Mouse (Mus musculus) gastrocnemius, postnatal 25 days (tissue): Measurements from ENCODE around the gene Gm13090. TPM values are rescaled to one million over a fixed set of nuclear protein-coding genes. Genes with fewer than 3 reads are reported as not detected.

ENCODE experiments used
- DNase-seq: peaks from one replicate; pipeline ENCODE4 v3.0.0; 2022
- long read RNA-seq, 2 experiments: library from polyadenylated mRNA; stranded (forward); transcript quantifications; one replicate each; pipeline ENCODE4 v2.0.0; 2021
- total RNA-seq, 2 experiments: library from RNA; stranded (reverse); gene quantifications; 1 replicate in 1 of 2; 2 replicates in 1 of 2; pipeline ENCODE4 v1.2.3; 2021

Gm13090 gene
- not detected for total RNA-seq
- long read RNA-seq, experiment 1, result 0 reads
- long read RNA-seq, experiment 2, result 0 reads

DNA sequence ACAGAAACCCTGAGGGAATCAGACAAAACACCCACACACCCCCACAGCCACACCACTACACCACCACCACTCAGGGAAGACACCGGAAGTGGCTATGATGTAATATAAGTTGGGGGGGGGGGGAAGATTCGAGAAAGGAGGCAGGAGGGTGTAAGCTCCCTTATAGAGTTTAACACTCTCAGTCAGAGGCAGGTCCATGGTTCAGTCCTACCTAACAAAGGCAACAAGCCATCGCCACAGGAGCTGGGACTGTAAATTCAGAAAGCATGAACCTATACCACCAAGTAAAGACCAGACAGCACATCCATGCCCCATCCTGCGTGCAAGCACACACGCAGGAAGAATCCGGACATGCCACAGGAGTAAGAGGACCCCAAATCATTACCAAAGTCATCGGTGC lies at the start of gene Gm13090:
Gene Gm13090, plus strand, starts transcription at position 301 of the 400 bp plus-strand sequence.
- DNase-seq, result no peak

GRCm38 (mm10) chr4:151041506-151041905 lies 47.9 kb upstream of the Gm13090 start:
- no peak for DNase-seq

GRCm38 (mm10) chr4:151043281-151043680 lies 46.1 kb upstream of the Gm13090 start:
- peak; percentile 29 for DNase-seq

GRCm38 (mm10) chr4:151044037-151044943 lies 45.1 kb upstream of the Gm13090 start, which contains the start of gene Per3:
Gene Per3 (minus strand): TSS chr4:151044665.
- DNase-seq, result peak; percentile 99

GRCm38 (mm10) chr4:151044944-151045570 lies 44.3 kb upstream of the Gm13090 start:
- no peak for DNase-seq

GRCm38 (mm10) chr4:151046524-151046923 lies 42.8 kb upstream of the Gm13090 start:
- no peak for DNase-seq

- DNase-seq, result no peak
Measured at GRCm38 (mm10) chr4:151051162-151051561, 38.2 kb upstream of the Gm13090 start.

DNA sequence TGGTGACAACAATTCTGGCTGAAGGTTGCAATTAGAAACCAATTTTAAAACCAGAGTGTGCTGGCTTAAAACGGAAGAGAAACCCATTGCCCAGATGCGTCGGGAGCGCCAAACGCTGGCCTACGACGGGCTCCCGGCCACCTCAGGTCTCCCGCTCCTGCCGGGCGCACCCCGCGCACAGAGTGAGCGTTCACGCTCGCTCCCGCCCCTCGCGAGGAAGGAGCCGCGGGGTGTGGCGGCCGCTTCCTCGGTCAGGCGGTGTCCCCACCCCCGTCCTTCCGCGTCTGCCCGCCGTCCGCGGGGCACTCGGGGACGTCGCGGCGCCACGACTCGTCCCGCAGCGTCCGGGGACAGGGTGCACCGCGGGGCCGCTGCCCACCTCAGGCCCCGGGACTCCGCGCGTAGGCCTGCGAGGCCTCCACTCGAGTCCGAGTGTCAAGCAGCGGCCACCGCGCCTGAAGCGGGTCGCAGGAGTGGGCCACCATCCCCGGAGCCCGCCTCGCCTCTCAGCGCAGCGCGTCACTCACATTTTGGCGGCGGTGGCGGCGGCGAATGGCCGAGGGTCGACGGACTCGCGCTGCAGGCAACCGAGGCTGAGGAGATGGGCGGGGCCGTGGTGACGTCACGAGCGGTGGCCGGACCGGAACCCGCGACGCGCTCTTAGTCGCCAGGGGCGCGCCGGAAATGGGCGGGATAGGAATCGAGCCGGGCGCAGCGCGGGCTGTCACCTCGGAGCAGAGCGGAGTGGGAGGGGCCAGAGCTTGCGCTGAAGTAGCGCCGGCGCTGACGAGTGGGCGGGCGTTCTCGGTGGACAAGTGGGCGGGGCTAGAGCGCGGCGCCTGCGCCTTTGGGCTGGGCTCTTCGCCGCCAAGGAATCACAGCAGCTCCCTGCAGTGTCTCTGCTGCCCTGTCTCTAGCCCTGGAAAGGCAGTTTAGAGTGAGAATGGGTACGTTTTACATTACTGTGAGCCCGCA lies 31.7 kb upstream of the Gm13090 start, which contains the start of gene Vamp3:
Gene Vamp3, minus strand, starts transcription at position 617 of the 975 bp plus-strand sequence.
- peak; percentile 98 for DNase-seq

- no peak for DNase-seq
Measured at GRCm38 (mm10) chr4:151058634-151059033, 30.7 kb upstream of the Gm13090 start.

GRCm38 (mm10) chr4:151059566-151059965 lies 29.8 kb upstream of the Gm13090 start:
- DNase-seq, result no peak

- no peak for DNase-seq
Measured at GRCm38 (mm10) chr4:151068751-151069150, 20.6 kb upstream of the Gm13090 start.

DNA sequence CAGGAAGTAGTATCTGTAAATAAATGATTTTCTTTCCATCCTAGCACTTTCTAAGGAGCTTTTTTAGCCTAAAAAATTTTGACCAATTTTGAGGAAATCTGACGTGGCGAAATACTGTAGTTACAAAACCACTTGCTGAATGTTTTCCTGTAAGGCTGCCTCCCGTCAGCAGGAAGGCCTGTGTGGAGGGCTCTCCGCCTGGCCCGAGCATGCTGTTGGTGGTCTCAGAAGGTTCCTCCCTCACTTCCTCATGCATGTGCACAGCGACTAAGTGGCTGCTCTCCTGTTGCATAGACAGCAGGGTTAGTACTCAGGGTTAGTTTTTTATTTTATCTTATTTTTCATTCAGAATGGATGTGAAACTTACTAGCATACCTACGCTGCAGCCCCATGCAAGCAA lies 18.4 kb upstream of the Gm13090 start:
- DNase-seq, result no peak

DNA sequence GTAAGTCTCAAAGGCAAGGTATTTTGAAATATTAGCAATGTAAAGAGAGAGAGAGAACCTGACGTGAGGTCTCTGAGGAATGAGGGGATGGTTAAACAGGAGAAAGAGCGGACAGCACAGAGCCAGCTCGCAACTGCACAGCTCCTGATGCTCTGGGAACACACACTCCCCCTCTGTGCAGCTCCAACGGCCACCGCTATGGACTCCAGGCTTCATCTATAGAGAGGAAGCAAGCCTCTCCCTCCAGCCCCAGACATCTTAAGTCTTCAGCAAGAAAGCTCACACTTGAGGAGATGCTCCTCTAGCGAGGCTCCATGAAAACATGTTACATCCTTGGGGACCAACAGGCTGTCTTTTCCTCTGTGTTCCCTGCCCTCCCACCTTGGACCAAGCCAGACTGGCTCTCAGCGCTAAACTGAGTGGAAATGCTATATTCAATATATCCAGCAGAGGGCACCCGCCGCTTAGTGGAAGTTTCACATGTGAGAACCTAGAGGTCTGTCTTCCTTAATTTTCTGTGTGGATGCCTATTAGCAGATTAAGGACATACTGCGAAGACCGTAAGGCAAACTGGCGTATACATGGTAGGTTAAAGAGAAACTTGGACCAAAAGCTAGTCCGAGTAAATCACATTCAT lies 16.1 kb upstream of the Gm13090 start:
- DNase-seq, result peak; percentile 38

- no peak for DNase-seq
Measured at GRCm38 (mm10) chr4:151074817-151075216, 14.6 kb upstream of the Gm13090 start.

- DNase-seq, result no peak
Measured at GRCm38 (mm10) chr4:151081355-151081754, 8.0 kb upstream of the Gm13090 start.

GRCm38 (mm10) chr4:151081977-151082376 lies 7.4 kb upstream of the Gm13090 start:
- DNase-seq, result no peak

GRCm38 (mm10) chr4:151083027-151083426 lies 6.3 kb upstream of the Gm13090 start:
- DNase-seq, result no peak

GRCm38 (mm10) chr4:151087358-151087757 lies 2.0 kb upstream of the Gm13090 start:
- DNase-seq, result no peak

DNA sequence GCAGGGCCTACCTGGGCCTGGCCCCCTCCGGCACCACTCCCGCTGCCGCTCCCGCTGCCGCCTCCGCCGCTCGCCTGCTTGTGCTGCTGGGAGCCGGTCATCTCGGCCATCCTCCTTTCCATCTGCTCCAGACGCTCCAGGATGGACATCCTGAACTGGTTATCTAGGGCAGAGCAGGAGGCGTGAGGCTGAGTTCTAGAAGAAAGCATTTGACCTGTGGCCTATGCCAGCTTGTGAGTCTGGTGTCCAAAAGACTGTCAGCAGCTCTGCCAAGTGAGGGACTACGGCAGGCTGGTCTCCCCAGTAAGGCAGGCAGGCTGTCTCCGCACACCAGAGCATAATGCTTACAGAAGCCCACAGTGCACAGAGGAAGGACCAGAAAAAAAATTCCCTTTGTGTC lies 551 bp upstream of the Gm13090 start:
- DNase-seq, result peak; percentile 40

GRCm38 (mm10) chr4:151095207-151095606 lies 5.8 kb downstream of the Gm13090 start:
- no peak for DNase-seq

- peak; percentile 51 for DNase-seq
Measured at GRCm38 (mm10) chr4:151096334-151097103, 7.1 kb downstream of the Gm13090 start.
